Mouse (Mus musculus) kidney, adult 2 months (tissue): ENCODE measurements around the gene Ino80. TPM values are rescaled to one million over a fixed set of nuclear protein-coding genes. Genes with fewer than 3 reads are reported as not detected.

Source experiments
- DNase-seq: peaks from one replicate; pipeline ENCODE4 v3.0.0; 2021
- H3K27ac ChIP-seq: fragments of 200-500 bp; 2 replicates; pipeline ENCODE4 v1.5.1; 2012; ENCODE audit warnings: low read depth, low read length, control low read depth, inconsistent platforms; ENCODE audit not compliant: insufficient read depth
- H3K27me3 ChIP-seq: fragments of 200-500 bp; replicated peaks from 2 replicates; pipeline ENCODE4 v1.6.1; 2012; ENCODE audit warnings: mild to moderate bottlenecking, moderate library complexity, low read length, inconsistent platforms; ENCODE audit not compliant: control insufficient read depth, insufficient read depth
- H3K36me3 ChIP-seq: fragments of 200-500 bp; 2 replicates; pipeline ENCODE4 v1.6.1; 2012; ENCODE audit warnings: mild to moderate bottlenecking, moderate library complexity, low read length, inconsistent platforms; ENCODE audit not compliant: control insufficient read depth, insufficient read depth
- H3K4me1 ChIP-seq: fragments of 200-500 bp; 2 replicates; pipeline ENCODE4 v1.6.1; 2011; ENCODE audit warnings: low read length; ENCODE audit not compliant: control insufficient read depth, insufficient read depth
- H3K4me3 ChIP-seq: fragments of 200-500 bp; 2 replicates; pipeline ENCODE4 v1.5.1; 2011; ENCODE audit warnings: mild to moderate bottlenecking, low read depth, low read length, control low read depth; ENCODE audit not compliant: insufficient read depth
- CTCF ChIP-seq: fragments of 200-500 bp; conservative IDR thresholded peaks from 2 replicates; pipeline ENCODE4 v1.5.1; 2011; ENCODE audit warnings: low read depth, mild to moderate bottlenecking, control low read depth, low read length, moderate library complexity, mixed read lengths; ENCODE audit not compliant: insufficient read depth, insufficient read length
- POLR2A ChIP-seq: fragments of 200-500 bp; IDR thresholded peaks from one replicate; pipeline ENCODE4 v1.6.1; 2011; ENCODE audit warnings: low read depth, low read length, control low read depth
- WGBS: fragments of 180-500 bp; shearing (Covaris S2); methylation state at CpG from one replicate; pipeline ENCODE4 v1.1.7; 2018; 5-methylcytosine and 5-hydroxymethylcytosine counted together
- polyA plus RNA-seq: library from polyadenylated mRNA; depleted of rRNA; stranded (reverse); fragments of >200 nt; gene quantifications from 2 replicates; pipeline ENCODE4 v1.2.3, GENCODE M21; 2012

The Ino80 gene
- polyA plus RNA-seq, 1 experiment = 6.5 TPM

DNA sequence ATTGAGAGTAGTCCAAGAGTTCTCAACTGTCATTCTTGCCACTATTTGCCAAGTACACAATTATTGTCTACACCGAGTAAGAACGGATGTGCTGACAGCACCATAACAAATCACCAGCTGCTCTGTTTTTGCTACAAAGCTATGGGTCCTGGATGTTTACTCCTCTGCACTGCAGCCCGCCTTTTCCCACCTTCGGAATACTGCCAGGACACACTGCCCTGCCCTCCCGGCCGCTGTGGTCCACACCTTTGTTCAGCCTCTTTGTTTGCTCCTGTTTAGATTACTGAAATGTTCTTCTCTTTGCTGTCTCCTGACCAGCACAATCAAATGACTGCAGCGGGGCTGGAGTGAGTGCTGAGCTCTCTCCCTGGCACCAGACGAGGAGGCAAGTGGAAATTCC is 69.2 kb downstream of the Ino80 start:
- Histone ChIP-seq H3K4me3 (no peak overlapping the region), H3K27ac (peak overlapping the region; percentile 59), H3K4me1 (no peaks in the 10 kb centered on the region), H3K36me3 (peaks cover 6% of the 10 kb centered on the region), H3K27me3 (no peaks in the 10 kb centered on the region)
- TF ChIP-seq POLR2A (no peak), CTCF (no peak)
- peak; percentile 79 for DNase-seq
- WGBS = 62% methylated on average over 8 of the region's 8 CpGs

DNA sequence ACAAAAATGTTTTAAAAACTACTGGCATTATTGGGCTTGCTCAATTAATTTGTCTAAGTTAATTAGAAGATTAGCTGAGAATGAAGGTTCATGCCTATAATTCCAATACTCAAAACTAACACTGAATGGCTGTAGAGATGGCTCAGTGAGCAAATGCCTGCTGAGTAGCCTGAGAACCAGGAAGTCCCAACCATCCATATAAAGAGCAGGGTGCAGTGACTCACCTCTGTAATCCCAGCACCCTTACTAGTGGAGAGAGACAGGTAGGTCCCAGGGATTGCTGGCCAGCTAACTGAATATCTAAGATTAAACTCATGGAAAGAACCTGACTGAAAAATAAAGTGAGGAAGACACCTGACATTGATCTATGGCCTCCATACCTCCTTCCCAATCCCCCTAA is 78.2 kb downstream of the Ino80 start:
- no peaks in the 10 kb centered on the region for H3K4me1 ChIP-seq
- H3K36me3 ChIP-seq = peaks cover 2% of the 10 kb centered on the region; the same call in 1 of the 2 replicates
- no peak for TF ChIP-seq POLR2A
- TF ChIP-seq CTCF = no peak
- DNase-seq = no peak
- no peaks in the 10 kb centered on the region for H3K27me3 ChIP-seq
- H3K4me3 ChIP-seq = no peak overlapping the region
- no peak overlapping the region for H3K27ac ChIP-seq

DNA sequence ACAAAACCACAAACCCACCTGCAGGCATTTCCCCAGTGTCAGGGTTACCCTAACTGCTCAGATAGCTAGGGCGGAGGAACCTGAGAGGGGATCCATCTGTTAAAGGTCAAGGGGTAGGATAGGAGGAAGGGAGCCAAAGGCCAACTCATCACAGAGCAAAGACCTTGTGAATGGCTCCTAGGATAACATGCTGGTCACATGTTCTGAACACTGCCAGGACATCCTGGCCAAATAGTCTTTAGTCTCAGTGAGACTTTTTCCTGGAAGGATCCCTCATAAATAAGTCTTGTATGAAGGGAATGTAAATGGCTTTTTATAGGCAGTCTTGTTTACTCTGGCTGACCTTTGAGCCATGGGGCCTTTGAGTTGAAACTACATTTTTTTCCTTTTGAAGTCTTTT is 78.8 kb downstream of the Ino80 start:
- no peak for TF ChIP-seq POLR2A
- TF ChIP-seq CTCF = no peak
- Histone ChIP-seq H3K27me3 (no peaks in the 10 kb centered on the region), H3K4me3 (no peak overlapping the region), H3K4me1 (no peaks in the 10 kb centered on the region), H3K27ac (no peak overlapping the region), H3K36me3 (peaks cover 2% of the 10 kb centered on the region; the same call in 1 of the 2 replicates)
- WGBS = 62% methylated on average over 1 of the region's 1 CpGs
- peak; percentile 47 for DNase-seq

- DNase-seq = no peak
- Histone ChIP-seq H3K36me3 (peaks cover 2% of the 10 kb centered on the region; the same call in 1 of the 2 replicates), H3K27ac (no peak overlapping the region), H3K27me3 (no peaks in the 10 kb centered on the region), H3K4me1 (no peaks in the 10 kb centered on the region), H3K4me3 (no peak overlapping the region)
- TF ChIP-seq POLR2A (no peak), CTCF (no peak)
- 81% methylated on average over 5 of the region's 5 CpGs for WGBS
Measured at GRCm38 (mm10) chr2:119398252-119398651, 79.2 kb downstream of the Ino80 start.

DNA sequence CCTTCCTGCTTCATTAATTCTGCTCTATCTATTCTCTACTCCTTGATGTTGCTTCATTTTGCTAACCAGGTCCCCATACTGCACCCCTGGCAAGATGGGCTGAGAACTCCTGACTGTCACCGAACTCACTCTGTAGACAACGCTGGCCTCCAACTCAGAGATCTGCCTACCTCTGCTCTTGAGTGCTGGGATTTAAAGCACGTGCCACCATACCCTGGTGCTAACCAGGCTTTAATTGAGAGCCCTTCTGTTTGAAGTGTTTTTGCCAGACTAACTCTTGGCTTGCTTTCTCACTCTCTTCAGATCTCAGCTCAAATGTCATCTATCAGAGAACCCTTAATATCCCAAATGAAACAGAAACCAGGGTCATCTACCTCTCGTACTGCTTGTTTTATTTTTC is 87.5 kb downstream of the Ino80 start:
- 93% methylated on average over 4 of the region's 4 CpGs for WGBS
- Histone ChIP-seq H3K4me1 (no peaks in the 10 kb centered on the region), H3K4me3 (no peak overlapping the region), H3K27me3 (no peaks in the 10 kb centered on the region), H3K36me3 (peaks cover 8% of the 10 kb centered on the region; the same call in 1 of the 2 replicates), H3K27ac (no peak overlapping the region)
- TF ChIP-seq CTCF = no peak
- no peak for TF ChIP-seq POLR2A
- DNase-seq = no peak

GRCm38 (mm10) chr2:119388266-119388665 is 89.2 kb downstream of the Ino80 start:
- Histone ChIP-seq H3K4me3 (no peak overlapping the region), H3K27ac (peak overlapping the region; percentile 8; the same call in 1 of the 2 replicates), H3K4me1 (no peaks in the 10 kb centered on the region), H3K36me3 (peaks cover 9% of the 10 kb centered on the region), H3K27me3 (no peaks in the 10 kb centered on the region)
- WGBS = 74% methylated on average over 1 of the region's 1 CpGs
- TF ChIP-seq CTCF (no peak), POLR2A (no peak)
- no peak for DNase-seq

GRCm38 (mm10) chr2:119379455-119379854 is 98.0 kb downstream of the Ino80 start:
- H3K4me1 ChIP-seq = 0 out of 2 replicates have a peak, but pooled peaks cover 2% of the 10 kb centered on the region
- WGBS = 82% methylated on average over 3 of the region's 3 CpGs
- H3K36me3 ChIP-seq = peaks cover 4% of the 10 kb centered on the region
- DNase-seq = no peak
- TF ChIP-seq CTCF (no peak), POLR2A (no peak)
- H3K27ac ChIP-seq = no peak overlapping the region
- no peaks in the 10 kb centered on the region for H3K27me3 ChIP-seq
- H3K4me3 ChIP-seq = no peak overlapping the region
